Mouse (Mus musculus): Measurements from ENCODE around the gene Rdm1.
A peak's percentile ranks its signal among the peaks of the same experiment; 100 is the strongest.
"Not testable (repeated sequence)": the region's sequence is repeated elsewhere in the genome, so short reads cannot be mapped to it uniquely, and the experiment has no call there.

Gene Rdm1

DNA sequence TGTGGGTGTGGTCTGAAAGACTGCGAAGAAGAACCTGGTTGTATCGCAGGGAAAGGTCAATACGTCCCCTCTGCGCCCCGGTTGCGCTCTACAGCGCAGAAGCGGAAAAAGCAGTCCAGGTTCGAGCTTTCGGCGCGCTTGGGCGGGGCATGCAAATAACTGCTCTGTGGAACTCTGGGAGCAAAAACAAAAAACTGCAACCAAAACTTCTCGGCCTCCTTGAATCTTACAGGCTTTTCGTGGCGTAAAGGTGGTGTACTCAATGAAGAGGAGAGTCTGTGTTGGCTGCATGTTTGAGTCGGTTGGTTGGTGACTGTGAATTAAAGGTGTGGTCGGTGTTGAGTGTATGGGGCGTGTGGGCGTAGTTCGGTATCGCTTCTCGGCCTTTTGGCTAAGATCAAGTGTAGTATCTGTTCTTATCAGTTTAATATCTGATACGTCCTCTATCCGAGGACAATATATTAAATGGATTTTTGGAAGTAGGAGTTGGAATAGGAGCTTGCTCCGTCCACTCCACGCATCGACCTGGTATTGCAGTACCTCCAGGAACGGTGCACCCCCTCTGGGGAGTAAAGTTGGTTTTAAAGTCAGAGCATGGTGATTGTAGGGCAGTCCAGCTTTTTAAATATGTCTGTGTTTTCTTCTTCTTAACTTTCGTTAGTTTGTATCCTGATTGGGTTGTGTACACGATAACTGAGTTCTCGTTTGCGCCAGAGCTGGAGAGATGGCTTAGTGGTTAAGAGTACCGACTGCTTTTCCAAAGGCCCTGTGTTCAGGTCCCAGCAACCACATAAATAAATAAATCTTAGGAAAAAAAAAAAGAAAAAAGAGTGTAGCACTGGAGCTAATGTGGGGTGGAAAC, at the start of gene Rdm1:
Rdm1 (plus strand) TSS at position 201 of the 862 bp plus-strand sequence.
- DNase-seq (ENCODE audit: low read depth) = peak; percentile 92

DNA sequence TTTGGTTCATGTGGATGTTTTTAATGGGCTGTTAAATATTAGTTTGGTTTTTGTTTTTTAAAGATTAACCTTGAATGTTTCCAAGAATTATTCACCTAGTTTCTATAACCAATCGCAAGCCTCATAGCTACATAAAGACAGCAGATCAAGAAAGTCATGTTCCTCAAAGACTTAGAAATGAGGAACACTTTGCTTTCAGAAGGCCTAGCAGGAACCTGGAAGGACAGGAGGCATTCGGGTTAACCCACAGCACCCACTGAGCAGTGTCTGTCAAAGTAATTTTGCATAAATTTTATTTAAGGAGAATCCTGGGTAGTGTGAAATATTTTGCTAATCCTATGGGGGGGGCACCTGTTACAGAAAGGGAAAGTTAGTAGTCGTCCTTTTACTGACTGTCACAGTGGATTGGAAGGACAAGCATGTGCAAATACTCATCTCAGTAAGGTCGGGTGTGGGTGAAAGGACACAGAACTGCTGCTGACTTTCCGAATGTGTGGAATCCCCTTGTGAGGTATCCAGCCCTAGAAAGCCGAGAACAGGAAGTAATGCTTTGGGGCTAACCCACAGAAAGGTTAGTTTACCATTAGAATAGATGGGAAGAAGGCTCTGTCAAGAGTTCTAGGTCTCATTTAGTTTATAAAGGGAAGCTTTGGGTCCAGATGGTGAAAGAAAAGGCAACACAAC, 45.8 kb upstream of the Rdm1 start:
- no peak for DNase-seq (ENCODE audit: low read depth)

DNA sequence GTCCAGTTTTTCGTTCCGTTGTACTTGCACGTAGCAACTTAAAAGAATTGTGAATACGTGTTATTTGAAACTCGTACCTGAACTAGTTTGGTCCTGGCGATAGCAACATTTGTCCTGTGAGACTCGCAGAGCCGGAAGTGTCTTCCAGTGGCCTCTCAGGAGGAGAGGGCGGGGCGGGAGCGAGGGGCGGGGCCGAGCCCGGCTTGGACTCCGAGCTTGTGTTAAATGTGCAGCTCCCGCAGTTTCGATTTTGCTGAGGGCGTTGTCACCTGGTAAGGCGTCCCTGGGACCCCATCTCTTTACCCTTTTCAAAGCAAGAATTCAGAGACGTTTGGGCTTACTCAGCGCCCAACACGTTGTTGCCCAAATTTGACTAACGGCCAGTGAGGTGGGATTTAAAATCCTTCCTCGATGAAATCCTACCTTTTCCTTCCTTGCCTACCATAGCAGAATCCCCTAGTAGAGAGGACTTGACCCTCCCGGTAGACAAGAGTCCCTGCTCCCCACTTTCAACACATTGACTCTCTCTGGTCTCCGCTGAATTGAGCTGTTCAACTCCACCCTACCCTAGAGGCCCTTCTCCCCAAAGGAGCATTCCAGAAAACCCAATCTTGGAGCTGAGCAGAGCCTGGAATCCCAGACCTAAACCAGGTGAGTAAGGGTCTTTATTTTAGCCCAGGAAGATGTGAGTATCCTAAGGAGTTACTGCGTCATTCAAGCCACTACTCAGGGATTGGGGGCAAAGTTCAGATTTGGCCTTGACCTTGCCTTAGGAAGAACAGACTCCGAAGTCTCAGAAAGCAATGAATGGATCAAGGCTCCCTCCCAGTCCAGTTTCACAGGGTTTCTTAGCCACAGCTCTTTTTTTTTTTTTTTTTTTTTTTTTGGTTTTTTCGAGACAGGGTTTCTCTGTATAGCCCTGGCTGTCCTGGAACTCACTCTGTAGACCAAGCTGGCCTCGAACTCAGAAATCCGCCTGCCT, 44.6 kb upstream of the Rdm1 start, which contains the start of gene Tmem106a:
Tmem106a (plus strand) TSS at position 189 of the 982 bp plus-strand sequence.
- DNase-seq (ENCODE audit: low read depth) = peak; percentile 31

DNA sequence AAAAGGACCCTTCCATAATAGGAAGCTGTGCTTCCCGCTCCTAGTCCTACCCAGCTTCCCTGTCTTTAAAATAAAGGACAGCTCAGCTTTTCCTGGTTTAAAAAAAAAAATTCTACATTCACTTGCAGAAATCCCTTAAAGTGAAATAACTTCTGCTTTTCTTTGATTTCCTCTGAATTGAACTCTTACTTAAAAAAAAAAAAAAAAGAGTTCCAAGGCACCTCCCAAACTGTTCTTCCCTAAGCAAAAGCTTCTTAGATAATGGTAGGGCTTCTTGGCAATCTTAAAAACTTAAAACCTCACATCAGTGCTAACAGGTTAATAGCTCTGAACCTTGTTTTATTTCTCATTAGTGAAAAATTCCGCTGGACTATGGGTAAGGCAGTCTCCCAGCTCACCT, 43.8 kb upstream of the Rdm1 start:
- no peak for DNase-seq (ENCODE audit: low read depth)

DNA sequence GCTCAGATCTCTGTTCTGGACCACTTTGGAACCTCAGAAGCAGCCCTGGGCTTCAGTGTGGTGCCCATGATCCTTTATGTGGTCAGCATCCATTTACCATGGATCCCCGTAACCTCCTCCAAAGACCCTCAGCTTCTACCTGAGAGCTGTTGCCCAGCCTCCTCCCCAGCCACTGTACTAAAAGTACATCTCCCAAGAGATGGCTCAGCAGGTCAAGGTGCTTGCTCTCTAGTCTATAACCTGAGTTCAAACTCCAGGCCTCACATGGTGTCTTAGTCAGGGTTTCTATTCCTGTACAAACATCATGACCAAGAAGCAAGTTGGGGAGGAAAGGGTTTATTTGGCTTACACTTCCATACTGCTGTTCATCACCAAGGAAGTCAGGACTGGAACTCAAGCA, 42.0 kb upstream of the Rdm1 start:
- DNase-seq (ENCODE audit: low read depth) = not testable (repeated sequence)

DNA sequence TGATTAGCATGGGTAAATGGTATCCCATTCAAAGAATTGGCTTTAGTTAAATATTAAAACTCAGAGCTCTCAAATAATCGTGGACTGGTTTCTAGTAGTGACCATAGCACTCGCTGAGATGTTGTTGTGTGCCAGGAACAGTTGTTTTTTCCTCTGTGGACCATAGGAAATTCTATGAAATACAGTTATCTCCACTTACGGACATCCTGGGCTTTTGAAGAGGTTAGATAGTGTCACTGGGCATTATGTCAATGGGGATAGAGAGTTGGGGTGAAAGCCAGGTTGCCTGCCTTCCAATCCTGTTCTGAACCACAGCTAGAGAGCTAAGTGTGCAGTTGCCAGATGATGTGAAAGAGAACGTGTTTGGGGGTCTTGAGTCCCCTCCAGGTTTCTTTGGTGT, 41.2 kb upstream of the Rdm1 start:
- DNase-seq (ENCODE audit: low read depth) = no peak

DNA sequence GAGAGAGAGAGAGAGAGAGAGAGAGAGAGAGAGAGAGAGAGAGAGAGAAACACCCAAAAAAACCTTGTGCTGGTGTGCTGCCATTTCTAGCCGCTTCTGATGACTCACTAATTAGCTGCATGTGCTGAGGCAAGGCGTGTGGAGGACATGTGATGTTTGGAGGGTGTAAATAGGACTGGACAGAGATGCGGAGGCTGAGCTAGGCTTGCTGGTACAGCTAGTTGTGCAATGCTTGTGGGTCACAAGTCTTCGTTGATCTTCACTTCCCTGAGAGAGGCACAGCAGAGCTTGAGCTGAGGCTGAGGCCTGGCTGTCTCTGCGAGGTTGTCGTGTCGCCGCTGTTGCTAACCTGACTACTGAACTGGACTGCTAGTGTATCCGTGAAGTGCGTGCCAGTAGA, 39.3 kb upstream of the Rdm1 start:
- peak; percentile 69 for DNase-seq (ENCODE audit: low read depth)

DNA sequence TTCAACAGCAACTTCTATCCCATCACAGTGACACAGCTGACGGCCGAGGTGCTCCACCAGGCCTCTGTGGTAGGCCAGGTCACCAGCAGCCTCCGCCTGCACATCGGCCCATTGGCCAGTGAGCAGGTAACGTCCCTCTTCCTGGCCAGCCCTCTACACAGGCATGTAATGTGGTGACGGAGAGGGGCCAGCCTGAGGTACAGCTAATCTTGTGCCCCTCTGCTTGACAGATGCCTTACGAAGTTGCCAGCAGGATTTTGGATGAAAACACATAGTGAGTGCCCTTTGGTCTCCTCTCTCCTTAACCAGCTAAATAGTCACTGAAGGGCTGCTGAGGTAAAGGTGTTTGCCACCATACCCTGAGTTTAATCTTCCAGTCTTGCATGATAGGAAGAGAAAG, 38.1 kb upstream of the Rdm1 start:
- DNase-seq (ENCODE audit: low read depth) = no peak

DNA sequence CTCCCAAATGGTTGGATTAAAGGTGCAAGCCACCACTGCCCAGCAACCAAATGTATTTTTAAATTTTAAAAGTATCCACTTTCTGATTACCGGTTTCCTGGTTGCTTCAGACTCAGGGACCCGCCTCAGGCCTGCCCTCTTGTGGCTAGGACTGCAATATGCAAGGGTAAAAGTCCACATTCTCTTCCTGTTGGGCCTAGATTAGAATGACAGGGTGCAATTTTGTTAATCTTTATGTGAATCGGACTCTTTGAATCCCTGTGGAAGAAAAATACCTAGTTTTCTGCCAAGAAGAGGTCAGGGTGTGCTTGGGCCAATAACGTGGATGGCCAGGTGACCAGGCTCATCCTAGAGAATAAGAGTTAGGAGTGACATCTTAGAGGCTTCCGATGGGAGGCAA, 37.6 kb upstream of the Rdm1 start:
- no peak for DNase-seq (ENCODE audit: low read depth)

DNA sequence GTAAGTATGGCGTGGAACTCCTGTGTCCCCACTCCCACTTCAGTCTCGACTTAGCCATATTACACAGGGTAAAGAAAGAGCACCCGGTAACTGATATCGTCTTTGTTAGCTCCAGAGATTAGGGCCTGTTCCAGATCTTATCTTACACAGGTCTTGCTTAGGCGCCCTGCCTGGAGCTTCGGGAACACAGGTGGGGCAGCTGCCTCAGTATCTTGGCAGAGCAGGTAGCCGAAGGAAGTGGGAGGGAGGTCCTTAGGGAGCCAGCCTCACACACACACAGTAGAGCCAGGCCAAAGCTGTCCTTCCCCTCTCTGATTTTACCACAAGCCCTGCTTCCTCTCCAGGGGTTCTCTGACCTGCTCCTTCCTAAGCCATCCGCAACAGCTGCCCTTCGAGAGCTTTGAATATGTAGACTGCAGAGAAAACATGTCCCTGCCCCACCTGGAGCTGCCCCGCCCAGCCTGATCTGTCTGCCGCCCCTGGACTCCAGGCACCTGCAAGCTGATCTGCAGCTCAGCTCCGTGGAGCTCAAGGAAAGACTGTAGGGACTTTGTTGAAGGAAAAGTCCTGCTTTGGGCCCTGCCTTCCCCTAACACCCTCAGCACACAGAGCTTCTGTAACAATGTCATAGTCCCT, 36.9 kb upstream of the Rdm1 start:
- DNase-seq (ENCODE audit: low read depth) = no peak

DNA sequence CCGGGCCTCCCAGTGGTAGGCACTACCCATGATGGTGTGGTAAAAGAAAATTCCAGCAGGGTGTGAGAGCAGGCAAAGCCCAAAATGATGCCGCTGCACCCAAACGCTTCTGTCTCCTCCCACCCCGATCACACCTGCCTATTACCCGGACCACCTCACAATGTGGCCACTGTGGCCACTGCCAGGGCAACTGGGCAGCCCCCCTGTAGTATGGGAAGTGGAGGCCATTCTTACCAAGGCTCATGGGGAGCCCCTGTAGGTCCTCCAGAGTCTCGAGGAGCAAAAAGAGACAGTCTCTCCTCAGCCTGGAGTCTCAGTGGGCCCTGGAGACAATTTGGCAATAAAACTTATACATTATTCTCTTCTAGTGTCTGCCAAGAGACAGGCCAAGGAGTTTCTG, 27.8 kb upstream of the Rdm1 start, which contains the start of gene Gm11634:
Gm11634 (minus strand) TSS at position 101 of the 400 bp plus-strand sequence.
- DNase-seq (ENCODE audit: low read depth) = no peak

DNA sequence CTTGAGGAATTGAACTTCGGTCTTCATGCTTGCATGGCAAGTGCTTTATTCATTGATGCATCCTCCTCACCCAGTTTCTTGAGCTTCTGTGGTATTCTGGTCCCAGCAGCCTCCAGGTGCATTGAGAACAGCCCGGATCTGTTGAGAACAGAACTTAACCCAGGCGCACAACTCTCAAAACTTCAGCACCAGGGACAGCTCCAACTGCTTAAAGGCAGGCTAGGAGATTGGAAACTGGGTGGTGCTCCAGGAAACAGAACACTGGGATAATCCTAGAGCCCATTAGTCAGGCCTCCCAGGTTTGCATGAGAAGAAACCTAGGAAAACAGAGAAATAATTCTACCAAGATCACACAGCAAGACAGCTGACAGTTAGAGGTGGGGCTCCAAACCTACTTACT, 24.5 kb upstream of the Rdm1 start:
- no peak for DNase-seq (ENCODE audit: low read depth)

DNA sequence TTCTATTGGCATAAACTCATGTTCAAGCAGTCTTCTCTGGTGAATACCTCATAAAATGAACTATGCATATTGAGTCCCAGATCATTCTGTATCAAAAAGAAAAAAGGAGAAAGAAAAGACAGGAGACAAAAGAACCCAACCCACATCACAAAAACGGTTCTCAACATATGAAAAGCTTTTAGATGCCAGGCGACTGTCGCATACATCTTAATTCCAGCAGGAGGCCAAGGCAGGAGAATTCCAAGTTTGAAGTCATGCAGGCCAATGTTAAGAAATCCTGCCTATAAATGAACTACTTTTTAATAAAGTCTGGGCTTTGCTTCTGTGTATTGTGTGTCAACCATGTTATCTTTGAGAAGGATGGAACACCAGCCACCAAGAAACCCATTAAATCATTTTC, 22.9 kb upstream of the Rdm1 start:
- DNase-seq (ENCODE audit: low read depth) = no peak

DNA sequence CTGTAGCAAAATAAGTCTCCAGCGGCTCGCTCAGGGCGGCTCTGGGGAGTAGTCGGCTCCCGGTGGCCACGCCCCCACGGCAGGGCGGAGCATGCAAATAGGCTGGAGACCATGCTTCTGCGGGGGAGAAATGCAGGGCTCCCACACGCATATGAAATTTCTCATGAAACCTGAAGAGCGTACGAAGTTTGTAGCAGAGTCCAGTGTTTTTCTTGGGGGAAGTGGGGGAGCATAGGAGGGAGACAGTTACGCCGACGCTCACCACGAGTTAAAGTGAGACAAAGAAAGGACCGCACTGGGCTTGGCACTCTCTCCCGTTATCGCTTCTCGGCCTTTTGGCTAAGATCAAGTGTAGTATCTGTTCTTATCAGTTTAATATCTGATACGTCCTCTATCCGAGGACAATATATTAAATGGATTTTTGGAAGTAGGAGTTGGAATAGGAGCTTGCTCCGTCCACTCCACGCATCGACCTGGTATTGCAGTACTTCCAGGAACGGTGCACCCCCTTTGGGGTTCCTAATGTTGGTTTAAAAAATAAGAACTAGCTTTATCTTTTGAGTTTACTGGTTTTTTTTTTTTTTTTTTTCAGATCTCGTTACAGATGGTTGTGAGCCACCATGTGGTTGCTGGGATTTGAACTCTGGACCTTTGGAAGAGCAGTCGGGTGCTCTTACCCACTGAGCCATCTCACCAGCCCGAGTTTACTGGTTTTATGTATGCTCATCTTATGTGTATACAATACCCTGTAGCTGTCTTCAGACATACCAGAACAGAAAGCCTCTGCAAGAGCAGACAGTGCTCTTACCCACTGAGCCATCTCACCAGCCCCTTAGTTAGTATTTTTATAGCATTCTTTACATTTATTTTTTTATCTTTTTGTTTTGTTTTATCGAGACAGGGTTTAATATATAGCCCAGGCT, 22.2 kb upstream of the Rdm1 start:
- not testable (repeated sequence) for DNase-seq (ENCODE audit: low read depth)

DNA sequence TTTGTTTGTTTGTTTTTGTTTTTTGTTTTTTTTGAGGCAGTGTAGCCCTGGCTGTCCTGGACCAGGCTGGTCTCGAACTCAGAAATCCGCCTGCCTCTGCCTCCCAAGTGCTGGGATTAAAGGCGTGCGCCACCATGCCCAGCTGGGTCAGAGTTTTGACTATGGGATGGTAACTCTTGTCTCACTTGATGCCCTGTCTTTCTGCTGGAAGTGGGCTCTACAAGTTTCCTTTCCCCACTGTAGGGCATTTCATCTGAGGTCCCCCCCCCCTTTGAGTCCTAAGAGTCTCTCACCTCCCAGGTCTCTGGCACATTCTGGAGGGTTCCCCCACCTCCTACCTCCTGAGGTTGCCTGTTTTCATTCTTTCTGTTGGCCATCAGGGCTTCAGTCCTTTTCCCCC, 19.9 kb upstream of the Rdm1 start:
- not testable (repeated sequence) for DNase-seq (ENCODE audit: low read depth)

DNA sequence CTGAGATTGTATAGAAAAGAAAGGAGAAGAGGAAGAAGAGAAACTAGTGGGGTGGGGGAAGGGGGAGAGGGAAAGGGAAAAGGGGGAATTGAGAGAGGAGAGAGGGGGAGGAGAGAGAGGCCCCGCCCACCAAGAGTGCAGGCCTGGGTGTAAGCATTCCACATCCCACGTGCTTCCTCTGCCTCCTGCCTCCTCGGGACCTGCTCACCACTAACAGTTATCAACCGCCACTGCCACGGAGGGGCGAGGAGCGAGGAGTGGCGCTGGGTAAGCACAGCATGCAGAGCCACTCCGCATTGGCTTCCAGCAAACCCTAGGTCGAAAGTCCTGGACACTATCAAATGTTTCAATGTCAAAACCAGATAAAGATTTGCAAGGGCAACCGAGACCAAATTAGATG, 16.6 kb upstream of the Rdm1 start:
- DNase-seq (ENCODE audit: low read depth) = no peak

DNA sequence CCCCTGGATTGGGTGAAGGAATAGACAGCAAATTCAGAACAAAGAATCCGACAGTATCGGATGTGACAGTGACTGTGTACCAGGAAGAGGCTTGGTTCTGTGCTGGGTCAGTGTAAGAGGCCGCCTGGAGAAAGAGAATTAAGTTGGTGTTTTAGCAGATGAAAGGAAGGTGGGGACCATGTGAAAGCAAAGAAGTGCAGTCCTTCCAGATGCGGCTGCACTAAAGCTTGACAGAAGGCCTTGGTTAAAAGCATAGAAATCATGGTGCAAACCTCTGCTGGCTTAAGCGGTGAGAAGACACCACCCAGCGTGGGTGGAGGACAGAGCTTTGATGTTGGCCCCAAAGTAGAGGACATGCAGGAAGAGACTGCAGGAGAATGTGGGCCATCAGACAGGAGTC, 13.4 kb upstream of the Rdm1 start:
- DNase-seq (ENCODE audit: low read depth) = no peak

DNA sequence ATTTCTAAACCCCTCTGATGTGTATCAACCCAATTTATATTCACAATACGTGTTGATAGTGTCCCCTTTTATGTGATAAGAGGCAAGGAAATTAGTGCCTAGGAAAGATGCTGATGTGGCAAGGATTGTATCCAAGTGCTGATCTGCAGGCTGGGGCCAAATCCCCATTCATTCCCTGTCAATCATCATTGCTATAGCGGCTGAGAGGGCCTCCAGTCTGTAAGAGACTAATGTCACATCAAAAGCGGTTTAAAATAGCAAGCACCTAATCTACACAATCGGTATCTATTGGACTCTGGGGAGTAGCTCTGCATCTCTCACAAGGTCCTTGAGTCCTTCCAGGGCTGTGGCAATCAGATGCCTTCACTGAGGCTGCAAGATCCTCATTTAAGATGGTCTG, 12.9 kb upstream of the Rdm1 start:
- DNase-seq (ENCODE audit: low read depth) = no peak

DNA sequence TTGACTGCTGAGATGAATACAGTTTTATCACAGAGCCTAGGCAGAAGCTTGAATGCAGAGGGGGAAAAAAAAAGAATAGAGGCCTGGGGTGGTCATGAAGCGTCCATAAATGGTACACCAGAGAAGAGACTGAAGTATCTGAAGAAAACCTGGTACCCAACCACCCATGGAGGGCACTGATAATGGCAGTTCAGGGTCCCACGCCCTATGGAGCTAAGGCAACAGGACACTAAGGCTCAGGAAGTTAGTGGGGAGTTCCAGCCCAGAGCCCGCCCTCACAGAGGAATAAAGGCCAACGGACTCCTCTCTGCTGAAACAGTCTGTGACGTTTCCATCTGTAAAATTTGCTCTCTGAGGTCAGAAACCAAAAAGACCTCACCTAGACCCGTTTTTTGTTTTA, 11.6 kb upstream of the Rdm1 start:
- no peak for DNase-seq (ENCODE audit: low read depth)

DNA sequence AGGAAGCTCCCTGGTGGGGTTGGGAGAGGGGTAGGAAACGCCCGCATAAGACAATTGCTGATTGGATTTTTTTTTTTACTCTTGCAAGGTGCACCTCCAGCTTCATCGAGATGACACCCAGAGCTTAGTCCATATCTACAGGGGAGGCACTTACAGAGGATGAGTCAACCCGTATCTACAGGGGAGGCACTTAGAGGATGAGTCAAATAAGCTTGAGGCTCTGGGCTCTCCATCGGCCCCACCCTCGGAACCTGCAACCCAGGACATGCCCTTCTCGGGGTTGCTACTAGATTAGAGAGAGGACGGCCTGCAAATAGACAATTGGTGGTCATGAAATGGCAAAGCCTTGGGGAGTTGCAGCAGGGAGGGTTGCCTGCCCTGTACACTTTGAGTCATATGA, 10.9 kb upstream of the Rdm1 start:
- no peak for DNase-seq (ENCODE audit: low read depth)
